Mouse (Mus musculus) urinary bladder, adult 2 months (tissue): ENCODE results near the gene Dlx4. TPM values are rescaled to one million over a fixed set of nuclear protein-coding genes. Genes with fewer than 3 reads are reported as not detected.

Experiments
- DNase-seq: peaks from one replicate; pipeline ENCODE4 v3.0.0; 2022; ENCODE audit warnings: low spot score
- polyA plus RNA-seq: library from polyadenylated mRNA; depleted of rRNA; stranded (reverse); fragments of >200 nt; gene quantifications from 2 replicates; pipeline ENCODE4 v1.2.3, GENCODE M21; 2012; rRNA removed

Gene Dlx4
- polyA plus RNA-seq, 1 experiment = 0.36 TPM

- DNase-seq = no peak
These were observed 41.8 kb downstream of the Dlx4 start for GRCm38 (mm10) chr11:95104266-95104665.

- no peak for DNase-seq
These were observed 43.7 kb downstream of the Dlx4 start for GRCm38 (mm10) chr11:95102161-95102904.

GRCm38 (mm10) chr11:95101071-95101788, 44.8 kb downstream of the Dlx4 start:
- no peak for DNase-seq

GRCm38 (mm10) chr11:95100393-95100792, 45.7 kb downstream of the Dlx4 start:
- no peak for DNase-seq

GRCm38 (mm10) chr11:95098346-95099095, 47.5 kb downstream of the Dlx4 start:
- DNase-seq = no peak

GRCm38 (mm10) chr11:95097889-95098288, 48.2 kb downstream of the Dlx4 start:
- DNase-seq = no peak

GRCm38 (mm10) chr11:95096608-95097373, 49.3 kb downstream of the Dlx4 start:
- no peak for DNase-seq

- DNase-seq = no peak
These were observed 50.5 kb downstream of the Dlx4 start for GRCm38 (mm10) chr11:95095596-95095995.

- DNase-seq = no peak
These were observed 53.0 kb downstream of the Dlx4 start for GRCm38 (mm10) chr11:95093077-95093476.

Other genes starting within 250 kb of the Dlx4 start
- gene Col1a1, start 210.0 kb downstream of the Dlx4 start, polyA plus RNA-seq = 953 and 1,532 TPM in 2 replicates
- 0.19 and 0.22 TPM in 2 replicates for gene Hils1, start 178.7 kb downstream of the Dlx4 start, polyA plus RNA-seq
- gene Sgca, start 169.9 kb downstream of the Dlx4 start, polyA plus RNA-seq = 69.2 and 93.5 TPM in 2 replicates
- gene Ppp1r9b, start 155.2 kb downstream of the Dlx4 start, polyA plus RNA-seq = 16.0 and 35.7 TPM in 2 replicates
- 5.8 and 9.6 TPM in 2 replicates for gene Samd14, start 136.4 kb downstream of the Dlx4 start, polyA plus RNA-seq
- gene Pdk2, start 104.9 kb downstream of the Dlx4 start, polyA plus RNA-seq = 34.6 and 59.4 TPM in 2 replicates
- gene Itga3, start 69.5 kb downstream of the Dlx4 start, polyA plus RNA-seq = 55.1 and 58.8 TPM in 2 replicates
- 0.39 and 0.41 TPM in 2 replicates for gene Dlx3, start 26.1 kb downstream of the Dlx4 start, polyA plus RNA-seq
- 0.06 TPM in 1 of 2 replicates, not detected in the other for gene Tac4, start 115.3 kb upstream of the Dlx4 start, polyA plus RNA-seq
- gene Kat7, start 164.0 kb upstream of the Dlx4 start, polyA plus RNA-seq = 36.3 and 38.0 TPM in 2 replicates
- 20.8 and 23.0 TPM in 2 replicates for gene Fam117a, start 190.8 kb upstream of the Dlx4 start, polyA plus RNA-seq
- gene Slc35b1, start 238.4 kb upstream of the Dlx4 start, polyA plus RNA-seq = 55.1 and 66.5 TPM in 2 replicates